Mouse (Mus musculus) lung, embryonic 16.5 days (tissue): ENCODE measurements around the gene 1110002E22Rik. TPM values are rescaled to one million over a fixed set of nuclear protein-coding genes. Genes with fewer than 3 reads are reported as not detected.
A peak's percentile ranks its signal among the peaks of the same experiment; 100 is the strongest.

ENCODE experiments used
- ATAC-seq: fragments of 200-750 bp; cut with Nextera tagmentation; 2 replicates; pipeline ENCODE4 v1.8.0; 2017; ENCODE audit warnings: low read depth, mild to moderate bottlenecking, moderate library complexity
- H3K27ac ChIP-seq: fragments of 300-500 bp; sonication (generic); 2 replicates; pipeline ENCODE4 v1.5.1; 2014; ENCODE audit warnings: mild to moderate bottlenecking, control low read depth, low read length
- H3K27me3 ChIP-seq: fragments of 300-500 bp; sonication (generic); 2 replicates; pipeline ENCODE4 v1.6.1; 2014; ENCODE audit warnings: low read depth, low read length, mixed read lengths; ENCODE audit not compliant: control insufficient read depth, insufficient read depth
- H3K36me3 ChIP-seq: fragments of 300-500 bp; sonication (generic); 2 replicates; pipeline ENCODE4 v1.6.1; 2014; ENCODE audit warnings: low read length; ENCODE audit not compliant: control insufficient read depth, insufficient read depth
- H3K4me1 ChIP-seq: fragments of 300-500 bp; sonication (generic); replicated peaks from 2 replicates; pipeline ENCODE4 v1.6.1; 2014; ENCODE audit warnings: low read length, mixed read lengths; ENCODE audit not compliant: control insufficient read depth, insufficient read depth
- H3K4me2 ChIP-seq: fragments of 300-500 bp; sonication (generic); 2 replicates; pipeline ENCODE4 v1.6.1; 2014; ENCODE audit warnings: low read depth, low read length, control low read depth
- H3K4me3 ChIP-seq: fragments of 300-500 bp; sonication (generic); 2 replicates; pipeline ENCODE4 v1.5.1; 2014; ENCODE audit warnings: mild to moderate bottlenecking, low read length, control low read depth
- H3K9ac ChIP-seq: fragments of 300-500 bp; sonication (generic); 2 replicates; pipeline ENCODE4 v1.6.1; 2014; ENCODE audit warnings: low read length, control low read depth
- H3K9me3 ChIP-seq: fragments of 300-500 bp; sonication (generic); 2 replicates; pipeline ENCODE4 v1.6.1; 2016; ENCODE audit warnings: low read length; ENCODE audit not compliant: control insufficient read depth
- WGBS: fragments of 180-500 bp; shearing (Covaris S2); extraction: QIAGEN DNeasy Blood & Tissue Kit; methylation state at CpG from one replicate; pipeline ENCODE4 v1.1.7; 2014; 5-methylcytosine and 5-hydroxymethylcytosine counted together
- polyA plus RNA-seq: library from polyadenylated mRNA; unstranded; fragments of >200 nt; fragmentation: Nextera tagmentation; extraction: Ambion mirVana; gene quantifications from 2 replicates; pipeline ENCODE4 v1.2.1, GENCODE M21; 2015

1110002E22Rik gene
- polyA plus RNA-seq, 1 experiment from 2014 or later: 0.88 TPM

DNA sequence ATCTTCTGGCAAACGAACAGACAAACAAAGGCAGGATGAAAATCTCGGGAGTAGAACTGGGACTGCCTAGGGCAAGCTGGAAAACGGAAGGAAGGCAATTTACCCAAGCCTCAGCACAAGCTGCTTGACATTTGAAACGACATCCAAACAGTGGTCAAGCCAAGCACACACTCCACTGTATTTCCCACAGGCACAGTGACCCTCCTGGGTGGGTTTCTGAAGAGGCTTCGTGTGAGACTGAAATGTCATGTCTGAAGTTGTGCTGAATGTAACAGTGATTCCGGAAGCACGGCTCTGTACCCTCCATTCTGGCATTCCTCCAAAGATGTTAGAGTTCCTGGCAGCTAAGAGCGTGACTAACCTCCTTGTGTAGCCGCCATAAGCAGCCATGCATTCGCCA lies 30.9 kb downstream of the 1110002E22Rik start:
- 28% methylated on average over 10 of the region's 10 CpGs for WGBS
- peak; percentile 70 for ATAC-seq
- Histone ChIP-seq H3K36me3 (no peaks in the 10 kb centered on the region), H3K27me3 (no peaks in the 10 kb centered on the region), H3K9ac (no peak overlapping the region), H3K4me3 (no peak overlapping the region), H3K4me2 (no peak overlapping the region), H3K27ac (peak overlapping the region; percentile 56), H3K4me1 (peaks cover 10% of the 10 kb centered on the region), H3K9me3 (no peaks in the 10 kb centered on the region)

DNA sequence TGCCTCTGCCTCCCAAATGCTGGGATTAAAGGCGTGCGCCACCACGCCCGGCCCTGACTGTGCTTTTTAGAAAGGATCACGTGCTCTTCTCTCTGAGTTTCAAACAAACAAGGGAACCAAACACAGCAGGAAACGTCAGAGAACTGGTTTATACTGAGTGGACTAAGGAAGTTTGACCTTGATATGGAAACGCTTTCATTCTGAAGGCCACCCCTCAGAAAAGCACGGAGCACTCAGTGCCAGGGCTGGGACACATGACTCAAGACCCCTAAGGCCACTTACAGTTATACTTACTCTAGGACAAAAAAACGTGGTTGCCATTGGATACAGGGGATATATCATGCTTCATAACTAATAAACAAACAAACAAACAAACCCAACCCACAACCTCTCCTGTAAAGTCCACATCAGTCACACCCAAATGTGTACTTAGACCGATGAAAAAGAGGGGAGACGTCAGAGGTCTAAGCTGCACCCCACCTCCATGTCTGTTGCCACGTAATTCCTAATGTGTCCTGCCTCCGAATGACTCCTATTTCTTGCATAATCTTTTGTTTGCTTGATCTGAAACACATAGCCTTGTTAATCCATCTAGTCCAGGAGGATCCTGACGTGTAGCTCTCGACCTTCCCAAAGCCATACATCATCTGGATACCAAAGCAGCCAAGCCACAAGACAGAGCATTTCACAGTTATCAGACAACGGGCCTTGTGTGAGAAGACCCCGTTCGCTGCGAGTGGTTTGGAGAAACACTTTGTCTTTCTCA lies 31.6 kb downstream of the 1110002E22Rik start:
- no peaks in the 10 kb centered on the region for H3K27me3 ChIP-seq
- H3K4me1 ChIP-seq: peaks cover 10% of the 10 kb centered on the region
- peak overlapping the region; percentile 56; the same call in 1 of the 2 replicates for H3K27ac ChIP-seq
- no peak overlapping the region for H3K9ac ChIP-seq
- no peaks in the 10 kb centered on the region for H3K36me3 ChIP-seq
- 79% methylated on average over 19 of the region's 19 CpGs for WGBS
- H3K9me3 ChIP-seq: no peaks in the 10 kb centered on the region
- no peak for ATAC-seq
- no peak overlapping the region for H3K4me2 ChIP-seq
- H3K4me3 ChIP-seq: no peak overlapping the region

DNA sequence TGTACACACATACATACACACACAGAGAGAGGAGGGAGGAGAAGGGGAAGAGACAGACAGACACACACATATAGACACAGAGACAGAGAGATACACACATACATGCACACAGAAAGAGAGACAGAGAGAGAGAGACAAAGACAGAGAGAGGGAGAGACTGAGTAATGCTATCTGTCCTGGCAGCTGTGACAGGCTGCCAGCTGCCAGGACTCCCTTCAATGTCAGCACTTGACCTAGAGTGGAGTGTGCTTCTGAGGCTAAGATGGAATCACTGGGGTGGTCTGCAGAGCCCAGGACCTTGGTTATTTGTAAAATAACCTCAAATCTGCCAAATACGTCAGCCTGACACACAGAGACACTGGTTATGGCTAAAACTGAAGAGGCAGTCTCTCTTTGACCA lies 32.9 kb downstream of the 1110002E22Rik start:
- H3K27me3 ChIP-seq: no peaks in the 10 kb centered on the region
- no peak overlapping the region for H3K27ac ChIP-seq
- no peak overlapping the region for H3K4me2 ChIP-seq
- H3K9me3 ChIP-seq: no peaks in the 10 kb centered on the region
- WGBS: 55% methylated on average over 1 of the region's 1 CpGs
- H3K9ac ChIP-seq: no peak overlapping the region
- H3K4me3 ChIP-seq: no peak overlapping the region
- peak; percentile 51 for ATAC-seq
- no peaks in the 10 kb centered on the region for H3K36me3 ChIP-seq
- peaks cover 10% of the 10 kb centered on the region for H3K4me1 ChIP-seq

DNA sequence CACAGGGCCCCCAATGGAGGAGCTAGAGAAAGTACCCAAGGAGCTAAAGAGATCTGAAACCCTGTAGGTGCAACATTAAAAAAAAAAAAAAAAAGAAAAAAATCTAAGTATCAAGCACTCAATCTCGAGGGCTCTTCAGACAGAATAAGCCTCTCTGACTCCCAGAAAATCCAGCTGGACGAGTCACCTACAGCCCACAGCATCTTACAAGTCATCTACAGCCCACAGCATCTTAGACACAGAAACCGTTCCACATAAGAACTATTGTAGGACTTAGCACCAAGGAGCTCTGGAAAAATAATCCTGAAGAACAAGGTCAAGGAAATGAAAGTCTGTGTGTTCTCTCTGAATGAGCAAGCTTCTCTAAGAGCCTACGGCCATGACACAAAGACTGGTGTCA lies 37.1 kb downstream of the 1110002E22Rik start:
- no peaks in the 10 kb centered on the region for H3K9me3 ChIP-seq
- H3K27me3 ChIP-seq: no peaks in the 10 kb centered on the region
- 60% methylated on average over 4 of the region's 4 CpGs for WGBS
- H3K4me2 ChIP-seq: no peak overlapping the region
- H3K9ac ChIP-seq: no peak overlapping the region
- peak; percentile 67; the same call in 1 of the 2 replicates for ATAC-seq
- H3K4me3 ChIP-seq: no peak overlapping the region
- no peaks in the 10 kb centered on the region for H3K36me3 ChIP-seq
- peaks cover 6% of the 10 kb centered on the region for H3K4me1 ChIP-seq
- H3K27ac ChIP-seq: no peak overlapping the region

DNA sequence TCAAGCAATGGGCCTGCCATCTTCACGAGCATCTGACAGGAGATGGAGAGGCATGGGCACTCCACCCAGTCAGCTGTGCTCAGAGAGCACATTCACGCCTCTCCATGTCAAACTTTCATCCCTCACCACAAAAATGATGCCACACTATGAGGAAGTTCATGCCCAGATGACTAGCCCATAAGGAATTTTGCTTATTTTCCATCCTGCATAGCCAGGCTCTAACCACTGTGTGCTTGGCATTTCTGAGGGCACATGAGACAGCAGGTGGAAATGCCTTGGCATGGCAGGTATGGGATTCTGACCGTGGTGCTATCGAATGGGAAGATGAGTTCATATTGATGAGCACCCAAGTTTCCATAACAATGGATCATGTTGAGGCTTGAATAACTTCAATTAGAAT lies 38.8 kb downstream of the 1110002E22Rik start:
- Histone ChIP-seq H3K9ac (no peak overlapping the region), H3K9me3 (no peaks in the 10 kb centered on the region), H3K4me3 (no peak overlapping the region), H3K4me2 (no peak overlapping the region), H3K36me3 (no peaks in the 10 kb centered on the region), H3K27ac (no peak overlapping the region), H3K27me3 (no peaks in the 10 kb centered on the region), H3K4me1 (no peaks in the 10 kb centered on the region)
- 84% methylated on average over 4 of the region's 4 CpGs for WGBS
- ATAC-seq: no peak

DNA sequence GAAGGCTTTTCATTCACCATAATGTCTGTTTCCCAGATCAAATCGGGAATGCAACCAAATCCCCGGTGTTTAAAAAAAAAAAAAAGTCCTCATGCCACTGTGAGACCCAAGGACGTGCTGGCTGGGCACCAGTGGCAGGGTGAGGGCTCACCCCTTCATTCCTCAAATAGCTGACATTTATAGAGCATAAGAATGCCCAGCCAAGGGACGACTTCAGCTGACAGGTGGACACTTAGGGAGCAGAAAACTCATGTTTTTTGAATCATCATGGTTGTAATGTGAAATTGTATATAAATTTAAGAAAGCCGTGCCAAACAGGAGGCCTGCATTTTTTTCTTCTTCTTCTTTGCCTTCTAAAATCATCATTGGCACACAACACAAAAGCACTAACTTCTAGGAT lies 40.2 kb downstream of the 1110002E22Rik start:
- ATAC-seq: no peak
- no peak overlapping the region for H3K9ac ChIP-seq
- no peaks in the 10 kb centered on the region for H3K4me1 ChIP-seq
- H3K4me2 ChIP-seq: no peak overlapping the region
- WGBS: 59% methylated on average over 5 of the region's 5 CpGs
- H3K9me3 ChIP-seq: no peaks in the 10 kb centered on the region
- no peaks in the 10 kb centered on the region for H3K27me3 ChIP-seq
- no peak overlapping the region for H3K4me3 ChIP-seq
- no peak overlapping the region for H3K27ac ChIP-seq
- no peaks in the 10 kb centered on the region for H3K36me3 ChIP-seq

DNA sequence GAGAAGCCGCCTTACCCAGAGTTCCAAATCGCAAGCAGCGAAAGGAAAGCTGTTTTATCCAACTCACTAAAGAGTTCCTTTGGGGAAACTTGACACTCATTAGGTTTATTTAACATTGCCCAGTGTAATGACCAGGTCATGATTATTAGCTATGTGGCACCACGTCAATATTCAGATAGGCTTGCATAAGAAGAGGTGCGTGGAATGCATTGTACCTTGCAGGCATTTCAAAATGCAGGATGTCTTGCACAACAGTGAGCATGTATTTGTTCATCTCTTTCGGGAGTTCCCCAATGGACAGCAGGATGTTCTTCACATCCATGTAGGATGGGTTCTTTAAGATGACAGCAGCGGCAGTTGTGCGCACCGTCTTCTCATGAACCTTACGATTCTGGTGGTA lies 42.0 kb downstream of the 1110002E22Rik start:
- no peaks in the 10 kb centered on the region for H3K4me1 ChIP-seq
- WGBS: 90% methylated on average over 10 of the region's 10 CpGs
- no peak for ATAC-seq
- no peak overlapping the region for H3K4me2 ChIP-seq
- no peaks in the 10 kb centered on the region for H3K9me3 ChIP-seq
- H3K36me3 ChIP-seq: no peaks in the 10 kb centered on the region
- no peak overlapping the region for H3K27ac ChIP-seq
- no peak overlapping the region for H3K9ac ChIP-seq
- no peaks in the 10 kb centered on the region for H3K27me3 ChIP-seq
- H3K4me3 ChIP-seq: no peak overlapping the region

DNA sequence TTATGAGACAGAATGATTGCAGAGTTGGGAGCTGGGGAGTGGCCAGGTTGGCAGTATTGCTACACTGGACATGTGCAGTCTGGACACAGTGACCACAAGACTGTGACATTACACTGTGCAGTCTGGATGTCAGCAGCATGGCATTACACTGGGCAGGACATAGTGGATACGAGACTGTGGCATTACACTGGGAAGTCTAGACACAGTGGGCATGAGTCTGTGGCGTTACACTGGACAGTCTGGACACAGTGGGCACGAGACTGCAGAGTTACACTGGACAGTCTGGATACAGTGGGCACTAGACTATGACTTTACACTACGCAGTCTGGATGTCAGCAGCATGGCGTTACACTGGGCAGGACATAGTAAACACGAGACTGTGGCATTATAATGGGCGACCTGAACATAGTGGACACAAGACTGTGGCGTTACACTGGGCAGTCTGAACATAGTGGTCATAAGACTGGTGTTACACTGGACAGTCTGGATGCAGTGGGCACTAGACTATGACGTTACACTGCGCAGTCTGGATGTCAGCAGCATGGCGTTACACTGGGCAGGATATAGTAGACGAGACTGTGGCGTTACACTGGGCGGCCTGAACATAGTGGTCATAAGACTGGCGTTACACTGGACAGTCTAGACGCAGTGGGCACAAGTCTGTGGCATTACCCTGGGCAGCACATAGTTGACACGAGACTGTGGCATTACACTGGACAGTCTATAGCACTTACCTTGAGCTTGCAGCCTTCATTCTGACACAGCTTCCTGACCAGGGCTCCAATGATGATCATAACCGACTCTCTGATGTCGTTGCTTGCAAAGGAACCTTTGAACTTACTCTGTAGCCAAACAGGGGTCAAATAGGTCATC lies 46.3 kb downstream of the 1110002E22Rik start:
- H3K4me1 ChIP-seq: no peaks in the 10 kb centered on the region
- no peak overlapping the region for H3K4me3 ChIP-seq
- no peaks in the 10 kb centered on the region for H3K27me3 ChIP-seq
- ATAC-seq: no peak
- H3K36me3 ChIP-seq: no peaks in the 10 kb centered on the region
- H3K9me3 ChIP-seq: no peaks in the 10 kb centered on the region
- no peak overlapping the region for H3K4me2 ChIP-seq
- H3K27ac ChIP-seq: no peak overlapping the region
- 86% methylated on average over 19 of the region's 19 CpGs for WGBS
- no peak overlapping the region for H3K9ac ChIP-seq

DNA sequence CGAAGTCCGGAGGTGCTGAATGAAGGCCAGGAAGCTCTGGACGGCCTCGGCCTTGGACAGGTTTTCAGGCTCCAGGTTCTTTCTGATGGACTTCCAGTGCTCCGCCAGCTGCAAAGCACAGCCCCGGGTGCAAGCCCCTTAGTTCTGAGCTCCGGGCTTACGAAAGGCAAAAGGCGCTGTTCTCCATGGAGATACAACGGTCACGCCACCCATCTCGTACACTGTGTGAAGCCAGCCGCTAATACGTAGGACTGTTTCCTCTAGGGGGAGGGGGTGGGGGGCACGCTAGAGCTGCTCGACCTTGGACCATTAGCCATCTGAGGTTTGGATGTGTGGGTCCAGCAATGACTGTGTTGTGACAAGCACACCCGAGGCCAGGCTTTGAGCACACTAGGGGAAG lies 49.3 kb downstream of the 1110002E22Rik start:
- H3K9ac ChIP-seq: no peak overlapping the region
- no peak overlapping the region for H3K4me3 ChIP-seq
- WGBS: 77% methylated on average over 17 of the region's 17 CpGs
- no peaks in the 10 kb centered on the region for H3K4me1 ChIP-seq
- no peak overlapping the region for H3K4me2 ChIP-seq
- no peak for ATAC-seq
- H3K27me3 ChIP-seq: no peaks in the 10 kb centered on the region
- H3K27ac ChIP-seq: no peak overlapping the region
- no peaks in the 10 kb centered on the region for H3K36me3 ChIP-seq
- H3K9me3 ChIP-seq: no peaks in the 10 kb centered on the region
